ENCODE assay signal across 14 mouse cellular contexts in genomic region chr5:36554496-36554895, GRCm38 (mm10). TPM values are rescaled to one million over a fixed set of nuclear protein-coding genes. Genes with fewer than 3 reads are reported as not detected.
DNase-seq lines count a peak whose midpoint lies in the region; ATAC-seq and TF ChIP-seq lines count a peak whose summit lies in the region.
"Had no signal": no experiment of that assay in that cellular context is flagged by ENCODE, and none has a peak within 500 bp of the region (broad histone marks: within the 10 kb centered on the region; RNA-seq: fewer than 3 reads in every experiment).

No protein-coding gene starts in this region.

- no peak overlapping the region for H3K4me2 ChIP-seq in heart, embryonic 15.5 days
- H3K4me2 ChIP-seq in intestine, postnatal 0 days (replicated peaks; ENCODE audit: low read depth) = no peak overlapping the region
- H3K4me2 ChIP-seq: hindbrain, embryonic 15.5 days; neural tube, embryonic 12.5 days had no signal

- ATAC-seq in heart, embryonic 15.5 days (replicated peaks; ENCODE audit: insufficient number of reproducible peaks, insufficient read depth, low FRiP score, low read depth) = no peak
- 0 out of 2 replicates have a peak, but pooled peaks have one; percentile 35 for ATAC-seq in intestine, postnatal 0 days
- no peak for ATAC-seq in erythroblast, adult 5-6 weeks (replicated peaks; ENCODE audit: low FRiP score, poor library complexity, severe bottlenecking)

- intact Hi-C loops in heart, postnatal 36 days (cut with DNase I) = no loop called here

- TF ChIP-seq CTCF in thymus, adult 2 months (IDR thresholded peaks at IDR 0.05; ENCODE audit: borderline replicate concordance, control insufficient read depth, extremely low read depth, insufficient read depth, low read length, poor library complexity) = no peak
- no peak for TF ChIP-seq CTCF in intestine, postnatal 0 days (IDR thresholded peaks at IDR 0.05; ENCODE audit: low read depth)

- H3K27ac ChIP-seq in heart, embryonic 15.5 days = peak overlapping the region; percentile 52
- H3K27ac ChIP-seq in thymus, adult 2 months (ENCODE audit: control insufficient read depth, insufficient read depth, low read length) = peak overlapping the region; percentile 95
- peak overlapping the region; percentile 24; the same call in 1 of the 2 replicates for H3K27ac ChIP-seq in intestine, postnatal 0 days (ENCODE audit: low read depth, low read length)
- H3K27ac ChIP-seq: forebrain, embryonic 10.5 days; hindbrain, embryonic 15.5 days; kidney, postnatal 0 days; neural tube, embryonic 12.5 days had no signal

- peaks cover 14% of the 10 kb centered on the region for H3K4me1 ChIP-seq in heart, embryonic 15.5 days (replicated peaks)
- H3K4me1 ChIP-seq in thymus, adult 2 months (replicated peaks; ENCODE audit: control insufficient read depth, insufficient read depth, low read length) = peaks cover 46% of the 10 kb centered on the region
- H3K4me1 ChIP-seq in intestine, postnatal 0 days (replicated peaks; ENCODE audit: control insufficient read depth, insufficient read depth, low read length) = peaks cover 22% of the 10 kb centered on the region
- H3K4me1 ChIP-seq: neural tube, embryonic 12.5 days had no signal

- no peak overlapping the region for H3K4me3 ChIP-seq in heart, embryonic 15.5 days
- H3K4me3 ChIP-seq in thymus, adult 2 months (ENCODE audit: control insufficient read depth, insufficient read depth, low read length) = no peak overlapping the region
- H3K4me3 ChIP-seq in intestine, postnatal 0 days (ENCODE audit: low read depth, low read length) = no peak overlapping the region
- H3K4me3 ChIP-seq: forebrain, embryonic 10.5 days; hindbrain, embryonic 15.5 days; neural tube, embryonic 12.5 days had no signal

- no peaks in the 10 kb centered on the region for H3K9me3 ChIP-seq in heart, embryonic 15.5 days (replicated peaks)
- H3K9me3 ChIP-seq in intestine, postnatal 0 days (ENCODE audit: control insufficient read depth) = no peaks in the 10 kb centered on the region
- H3K9me3 ChIP-seq: forebrain, embryonic 10.5 days; hindbrain, embryonic 15.5 days; neural tube, embryonic 12.5 days had no signal

- H3K27me3 ChIP-seq in heart, embryonic 15.5 days = no peaks in the 10 kb centered on the region
- H3K27me3 ChIP-seq in thymus, adult 2 months (ENCODE audit: control insufficient read depth, insufficient read depth, low read length) = no peaks in the 10 kb centered on the region
- H3K27me3 ChIP-seq in intestine, postnatal 0 days (replicated peaks; ENCODE audit: control insufficient read depth, insufficient read depth, low read length) = no peaks in the 10 kb centered on the region
- H3K27me3 ChIP-seq: hindbrain, embryonic 15.5 days; neural tube, embryonic 12.5 days had no signal

- WGBS in heart, embryonic 15.5 days = 23% methylated on average over 5 of the region's 5 CpGs
- 78% methylated on average over 5 of the region's 5 CpGs for WGBS in thymus, adult 2 months
- WGBS in intestine, postnatal 0 days = 44% methylated on average over 5 of the region's 5 CpGs

- TF ChIP-seq POLR2A in thymus, adult 2 months (IDR thresholded peaks at IDR 0.05; ENCODE audit: control insufficient read depth, extremely low read depth, insufficient read depth, low read length, poor library complexity) = no peak

- DNase-seq in heart, postnatal 36 days = no peak
- DNase-seq in thymus, adult 2 months = no peak
- no peak for DNase-seq in thymus, postnatal 36 days
- DNase-seq in right cerebral cortex, postnatal 25 days = no peak
- DNase-seq: cerebellum, adult 8-10 months; gastrocnemius, postnatal 36 days; lung, postnatal 4 days had no signal

- H3K9ac ChIP-seq in heart, embryonic 15.5 days = no peak overlapping the region
- no peak overlapping the region for H3K9ac ChIP-seq in intestine, postnatal 0 days (ENCODE audit: low read depth, low read length)
- H3K9ac ChIP-seq: hindbrain, embryonic 15.5 days; neural tube, embryonic 12.5 days had no signal

- H3K36me3 ChIP-seq in heart, embryonic 15.5 days = no peaks in the 10 kb centered on the region
- no peaks in the 10 kb centered on the region for H3K36me3 ChIP-seq in thymus, adult 2 months (ENCODE audit: control insufficient read depth, insufficient read depth, low read length)
- H3K36me3 ChIP-seq in intestine, postnatal 0 days (ENCODE audit: control insufficient read depth, insufficient read depth) = no peaks in the 10 kb centered on the region
- H3K36me3 ChIP-seq: forebrain, embryonic 10.5 days; hindbrain, embryonic 15.5 days; neural tube, embryonic 12.5 days had no signal

RNA-seq across cellular contexts. Expression of gene Tbc1d14, which starts 38.6 kb away (rescaled TPM):
- 14.8 and 20.2 TPM in 2 replicates for polyA plus RNA-seq in heart, embryonic 15.5 days (2015; fragmentation: Nextera tagmentation; extraction: Ambion mirVana)
- 10 to 100 TPM; 13.7 to 14.2 TPM for total RNA-seq in heart, postnatal 36 days (2021)
- polyA plus RNA-seq in thymus, adult 2 months (2012; rRNA removed) = 42.4 and 48.6 TPM in 2 replicates
- 16.8 and 17.2 TPM in 2 replicates for polyA plus RNA-seq in intestine, postnatal 0 days (2015; fragmentation: Nextera tagmentation; extraction: Ambion mirVana)
- 8.1 and 15.9 TPM in 2 replicates for total RNA-seq in erythroblast, adult 5-6 weeks (2015; ENCODE audit: low replicate concordance)
- 11.3 and 12.1 TPM in 2 replicates for total RNA-seq in erythroblast, adult 5-6 weeks (2017; ENCODE audit: low replicate concordance)

Comparison
In these comparisons a context has a peak if more than half of its experiments do, and no peak if none do; other contexts are left out.
1. H3K27ac ChIP-seq: peak in every context shown above with its lines; median percentile 95 in thymus, adult 2 months; 52 in heart, embryonic 15.5 days; 24 in intestine, postnatal 0 days.